Mouse (Mus musculus) midbrain, embryonic 12.5 days (tissue): ENCODE measurements around the gene Ttyh1. TPM values are rescaled to one million over a fixed set of nuclear protein-coding genes. Genes with fewer than 3 reads are reported as not detected.
"Not testable (repeated sequence)": the region's sequence is repeated elsewhere in the genome, so short reads cannot be mapped to it uniquely, and the experiment has no call there.

Experiments used
- ATAC-seq: fragments of 200-750 bp; cut with Nextera tagmentation; 2 replicates; pipeline ENCODE4 v1.8.0; 2017; ENCODE audit warnings: low read depth, moderate TSS enrichment, moderate library complexity; ENCODE audit not compliant: low FRiP score
- H3K27ac ChIP-seq: fragments of 300-500 bp; sonication (generic); replicated peaks from 2 replicates; pipeline ENCODE4 v1.5.1; 2016; ENCODE audit warnings: mild to moderate bottlenecking
- H3K27me3 ChIP-seq: fragments of 300-500 bp; sonication (generic); 2 replicates; pipeline ENCODE4 v1.6.1; 2016; ENCODE audit warnings: mild to moderate bottlenecking
- H3K36me3 ChIP-seq: fragments of 300-500 bp; sonication (generic); 2 replicates; pipeline ENCODE4 v1.6.1; 2016
- H3K4me1 ChIP-seq: fragments of 300-500 bp; sonication (generic); 2 replicates; pipeline ENCODE4 v1.6.1; 2016
- H3K4me2 ChIP-seq: fragments of 300-500 bp; sonication (generic); replicated peaks from 2 replicates; pipeline ENCODE4 v1.6.1; 2016; ENCODE audit warnings: mild to moderate bottlenecking, moderate library complexity
- H3K4me3 ChIP-seq: fragments of 300-500 bp; sonication (generic); 2 replicates; pipeline ENCODE4 v1.5.1; 2016; ENCODE audit warnings: mild to moderate bottlenecking
- H3K9ac ChIP-seq: fragments of 300-500 bp; sonication (generic); replicated peaks from 2 replicates; pipeline ENCODE4 v1.6.1; 2016; ENCODE audit warnings: mild to moderate bottlenecking, moderate library complexity
- H3K9me3 ChIP-seq: fragments of 300-500 bp; sonication (generic); 2 replicates; pipeline ENCODE4 v1.6.1; 2016; ENCODE audit warnings: mild to moderate bottlenecking
- WGBS: fragments of 180-500 bp; shearing (Covaris S2); methylation state at CpG from one replicate; pipeline ENCODE4 v1.1.7; 2016; 5-methylcytosine and 5-hydroxymethylcytosine counted together
- polyA plus RNA-seq: library from polyadenylated mRNA; unstranded; fragments of >200 nt; fragmentation: Nextera tagmentation; extraction: Ambion mirVana; gene quantifications from 2 replicates; pipeline ENCODE4 v1.2.1, GENCODE M21; 2016

Gene Ttyh1
- polyA plus RNA-seq, 1 experiment from 2014 or later, result 79.8 TPM

DNA sequence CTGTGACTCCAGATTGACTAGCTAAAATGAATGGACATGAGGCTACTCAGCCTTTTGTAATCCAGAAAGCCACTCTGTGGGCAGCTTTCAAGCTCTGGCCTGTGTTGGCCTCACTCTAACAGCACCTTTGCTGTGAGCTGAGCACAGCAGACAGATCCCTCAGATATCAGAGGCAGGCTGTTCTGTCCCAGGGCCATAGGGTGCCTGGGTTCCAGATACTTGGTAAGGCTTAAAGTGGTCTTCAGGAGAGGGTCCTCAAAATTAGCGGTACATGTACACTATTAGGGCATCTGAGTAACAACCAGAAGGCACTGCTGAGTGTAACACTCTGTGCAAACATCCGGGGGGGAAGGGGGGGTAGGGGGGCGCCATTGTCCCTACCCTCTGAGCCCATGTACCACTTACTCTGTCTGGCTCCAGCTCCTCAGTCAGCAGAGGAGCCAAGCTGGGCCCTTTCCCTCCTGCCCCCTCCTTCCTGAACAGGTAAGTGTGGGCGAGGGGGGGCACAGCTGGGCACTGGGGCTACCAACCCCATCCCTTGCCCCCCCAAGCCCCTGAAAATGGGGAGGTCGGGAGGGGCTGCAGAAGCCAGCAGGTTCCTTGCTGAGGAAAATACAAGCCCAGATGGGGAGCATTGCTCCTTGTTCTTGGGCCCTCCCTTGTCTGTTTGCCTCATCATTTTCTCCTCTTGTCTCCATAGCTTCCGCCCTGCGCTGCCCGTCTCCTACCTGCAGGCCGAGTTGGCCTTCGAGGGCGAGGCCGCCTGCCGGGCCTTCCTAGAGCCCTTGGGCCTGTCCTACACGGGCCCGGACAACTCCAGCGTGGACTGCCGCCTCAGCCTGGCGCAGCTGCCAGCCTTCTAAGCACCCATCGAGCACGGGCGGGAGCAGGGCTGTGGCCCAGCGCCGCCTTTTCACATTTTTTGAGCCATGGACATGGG is 27.3 kb downstream of the Ttyh1 start:
- Histone ChIP-seq H3K9ac (no peak overlapping the region), H3K4me2 (no peak overlapping the region), H3K4me1 (peaks cover 23% of the 10 kb centered on the region), H3K36me3 (peaks cover 67% of the 10 kb centered on the region), H3K9me3 (no peaks in the 10 kb centered on the region), H3K27ac (no peak overlapping the region), H3K27me3 (peaks cover 16% of the 10 kb centered on the region), H3K4me3 (no peak overlapping the region)
- WGBS, result 92% methylated on average over 23 of the region's 23 CpGs
- ATAC-seq, result no peak

DNA sequence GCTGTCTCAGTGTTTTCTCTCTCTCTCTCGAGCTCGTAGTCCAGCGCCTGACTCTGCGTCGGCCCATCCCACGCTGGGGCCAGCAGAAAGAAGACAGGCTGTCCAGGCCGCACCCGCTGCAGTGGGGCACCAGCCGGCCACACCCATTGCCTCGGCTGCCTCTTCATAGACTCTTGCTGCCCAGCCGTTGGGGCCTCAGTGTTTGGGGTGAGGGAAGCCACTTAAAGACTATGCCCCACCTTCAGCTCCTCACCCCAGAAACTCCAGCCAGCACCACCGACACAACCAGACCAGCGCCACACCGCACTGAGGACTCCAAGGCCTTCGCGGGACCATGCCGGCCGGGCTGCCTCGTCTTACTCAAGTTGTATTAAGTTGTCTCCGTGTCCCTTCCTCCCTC is 28.2 kb downstream of the Ttyh1 start:
- Histone ChIP-seq H3K4me3 (no peak overlapping the region), H3K27ac (no peak overlapping the region), H3K9ac (no peak overlapping the region), H3K9me3 (no peaks in the 10 kb centered on the region), H3K27me3 (peaks cover 25% of the 10 kb centered on the region), H3K36me3 (peaks cover 59% of the 10 kb centered on the region), H3K4me2 (no peak overlapping the region), H3K4me1 (peaks cover 25% of the 10 kb centered on the region)
- ATAC-seq, result no peak
- 89% methylated on average over 18 of the region's 20 CpGs for WGBS

DNA sequence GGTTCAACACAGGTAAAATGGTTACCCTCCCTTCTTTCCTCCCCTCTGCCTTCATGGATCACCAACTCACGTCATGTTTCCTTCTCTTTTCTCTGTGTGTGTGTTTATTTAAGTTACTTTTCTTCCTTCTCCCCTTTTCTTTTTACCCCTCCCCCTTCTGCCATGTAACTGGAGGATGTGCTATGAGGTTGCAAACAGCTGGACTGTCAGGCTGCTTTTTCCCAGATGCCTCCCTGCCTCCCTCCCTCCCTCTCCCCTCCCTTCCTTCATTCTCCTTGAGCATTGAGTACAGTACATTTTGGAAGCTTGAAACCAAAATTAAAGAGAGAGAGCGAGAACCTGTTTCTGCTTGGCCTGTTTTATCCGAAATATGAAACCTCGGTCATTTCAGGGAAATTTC is 28.6 kb downstream of the Ttyh1 start:
- H3K4me3 ChIP-seq, result no peak overlapping the region
- ATAC-seq, result no peak
- H3K9ac ChIP-seq, result no peak overlapping the region
- peaks cover 54% of the 10 kb centered on the region for H3K36me3 ChIP-seq
- WGBS, result 85% methylated on average over 4 of the region's 4 CpGs
- peaks cover 25% of the 10 kb centered on the region for H3K4me1 ChIP-seq
- H3K27ac ChIP-seq, result no peak overlapping the region
- no peaks in the 10 kb centered on the region for H3K9me3 ChIP-seq
- H3K4me2 ChIP-seq, result peak overlapping the region; percentile 89; the same call in 1 of the 2 replicates
- H3K27me3 ChIP-seq, result peaks cover 29% of the 10 kb centered on the region

DNA sequence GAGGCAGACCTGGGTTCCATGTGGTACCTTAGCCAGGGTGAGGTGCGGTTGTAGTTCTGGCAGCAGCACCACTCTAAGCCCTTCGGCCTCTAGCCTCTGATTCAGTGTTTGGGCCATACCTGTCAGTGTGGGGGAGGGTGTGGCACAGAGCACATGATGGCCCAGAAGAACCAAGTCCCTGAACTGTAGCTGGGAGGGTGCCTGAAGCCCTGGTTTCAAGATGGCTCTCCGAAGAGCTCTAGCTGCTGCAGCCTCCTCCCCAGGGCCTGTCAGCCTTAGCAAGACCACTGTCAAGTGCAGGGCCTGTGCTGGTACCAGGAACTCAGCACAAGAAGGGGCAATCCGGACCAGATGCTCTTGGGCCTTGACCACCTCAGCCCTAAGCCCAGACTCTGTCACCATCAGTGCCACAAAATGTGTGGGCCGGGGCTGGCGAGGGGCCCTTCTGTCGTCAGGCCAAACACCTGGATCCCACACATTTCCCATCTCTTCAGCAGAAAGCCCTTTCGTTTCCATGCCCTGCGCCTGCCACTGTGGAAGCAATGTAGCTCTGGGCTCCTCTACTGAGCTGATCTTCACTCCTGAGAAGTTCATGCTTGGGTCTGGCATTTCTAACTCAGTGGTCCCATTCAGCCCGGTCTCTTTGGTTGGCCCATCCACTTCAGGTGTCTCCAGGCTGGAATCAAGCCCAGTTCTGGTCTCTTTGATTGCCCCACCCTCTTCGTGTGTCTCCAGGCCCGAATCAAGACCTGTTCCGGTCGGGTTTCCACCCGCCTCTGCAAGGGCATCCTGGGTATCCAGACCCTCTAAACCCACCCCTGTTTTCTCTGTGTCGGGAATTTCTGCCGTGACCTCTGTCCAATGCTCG is 29.4 kb downstream of the Ttyh1 start:
- H3K4me2 ChIP-seq, result peak overlapping the region; percentile 89
- H3K27me3 ChIP-seq, result peaks cover 31% of the 10 kb centered on the region
- H3K36me3 ChIP-seq, result peaks cover 47% of the 10 kb centered on the region
- H3K4me1 ChIP-seq, result peaks cover 25% of the 10 kb centered on the region
- H3K9ac ChIP-seq, result peak overlapping the region; percentile 76
- 27% methylated on average over 18 of the region's 18 CpGs for WGBS
- ATAC-seq, result peak; percentile 2
- peak overlapping the region; percentile 72 for H3K4me3 ChIP-seq
- H3K27ac ChIP-seq, result peak overlapping the region; percentile 80
- H3K9me3 ChIP-seq, result no peaks in the 10 kb centered on the region

DNA sequence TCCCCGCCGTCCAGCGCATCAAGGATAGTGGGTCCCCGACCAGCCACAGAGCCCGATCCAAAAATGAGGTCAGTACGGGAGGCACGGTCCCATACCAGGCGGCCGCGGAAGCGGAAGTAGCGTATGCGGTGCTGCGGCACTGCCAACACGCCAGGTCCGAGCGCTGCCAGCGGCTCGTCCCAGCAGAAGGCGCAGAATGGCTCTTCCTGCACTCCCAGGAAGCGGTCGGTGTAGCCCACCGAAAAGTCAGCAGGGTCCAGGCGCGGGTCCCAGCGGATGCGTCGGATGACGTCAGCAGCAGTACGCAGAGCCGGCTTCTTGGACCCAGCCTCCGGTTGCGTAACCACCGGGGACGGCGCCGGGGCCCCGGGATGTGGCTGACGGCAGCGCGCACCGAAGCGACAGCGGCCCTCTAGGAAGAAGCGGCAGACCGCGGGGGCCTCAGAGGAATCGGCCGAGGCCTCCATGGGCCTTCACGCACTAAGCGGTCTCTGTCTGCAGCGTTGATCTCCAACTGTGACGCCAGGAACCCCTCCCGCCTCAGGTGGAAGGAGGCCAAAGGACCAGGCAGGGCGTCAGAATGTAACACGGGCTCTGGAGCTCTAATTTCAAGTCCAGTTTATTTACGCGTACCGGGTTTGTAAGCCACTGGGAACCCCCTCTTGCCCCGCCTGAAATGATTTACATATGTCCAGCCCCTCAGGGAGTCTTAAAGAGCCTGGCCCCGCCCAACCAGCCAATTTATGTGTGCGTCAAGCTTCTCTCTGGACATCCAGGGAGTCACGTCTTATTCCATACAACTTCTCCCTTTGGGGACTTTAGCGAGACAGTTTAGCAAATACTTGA is 30.2 kb downstream of the Ttyh1 start:
- peak overlapping the region; percentile 80 for H3K27ac ChIP-seq
- peaks cover 38% of the 10 kb centered on the region for H3K36me3 ChIP-seq
- peaks cover 25% of the 10 kb centered on the region for H3K4me1 ChIP-seq
- under 1% methylated on average over 64 of the region's 64 CpGs for WGBS
- peak overlapping the region; percentile 89 for H3K4me2 ChIP-seq
- peak overlapping the region; percentile 76 for H3K9ac ChIP-seq
- peak overlapping the region; percentile 72 for H3K4me3 ChIP-seq
- no peaks in the 10 kb centered on the region for H3K9me3 ChIP-seq
- peak; percentile 73 for ATAC-seq
- H3K27me3 ChIP-seq, result peaks cover 35% of the 10 kb centered on the region

DNA sequence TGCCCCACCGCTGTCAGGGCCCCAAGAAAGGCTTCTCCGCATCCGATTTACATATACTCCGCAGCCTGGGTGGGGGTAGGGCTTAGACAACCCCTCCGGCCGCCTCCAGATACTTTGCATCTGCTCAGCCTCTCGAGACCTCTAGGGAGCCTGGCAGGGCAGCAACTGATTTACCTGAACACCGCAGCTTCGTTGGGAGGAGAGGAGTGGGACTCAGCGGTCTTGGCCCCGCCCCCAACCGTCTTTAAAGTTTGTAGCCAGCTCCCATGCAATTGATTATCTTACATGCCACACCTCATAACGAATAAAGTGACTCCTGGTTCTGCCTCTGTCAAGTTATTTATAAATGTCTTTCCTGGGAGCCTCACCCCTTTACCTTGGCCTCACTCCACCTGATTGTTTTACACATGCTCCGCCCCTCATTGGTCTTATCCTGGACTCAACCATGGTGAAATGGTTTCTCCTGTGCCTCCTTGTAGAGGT is 30.9 kb downstream of the Ttyh1 start, which contains the start of gene Leng9:
TSS of gene Leng9 (minus strand) at position 316 of the 483 bp plus-strand sequence.
- H3K27me3 ChIP-seq, result peaks cover 35% of the 10 kb centered on the region
- peak within 1 kb of the TSS; percentile 72 for H3K4me3 ChIP-seq
- peak; percentile 45; the same call in 1 of the 2 replicates for ATAC-seq
- H3K9ac ChIP-seq, result peak within 1 kb of the TSS; percentile 76
- peak within 1 kb of the TSS; percentile 80 for H3K27ac ChIP-seq
- peaks cover 32% of the 10 kb centered on the region for H3K36me3 ChIP-seq
- peaks cover 25% of the 10 kb centered on the region for H3K4me1 ChIP-seq
- peak within 1 kb of the TSS; percentile 89 for H3K4me2 ChIP-seq
- 1% methylated on average over 14 of the region's 14 CpGs for WGBS
- no peaks in the 10 kb centered on the region for H3K9me3 ChIP-seq

DNA sequence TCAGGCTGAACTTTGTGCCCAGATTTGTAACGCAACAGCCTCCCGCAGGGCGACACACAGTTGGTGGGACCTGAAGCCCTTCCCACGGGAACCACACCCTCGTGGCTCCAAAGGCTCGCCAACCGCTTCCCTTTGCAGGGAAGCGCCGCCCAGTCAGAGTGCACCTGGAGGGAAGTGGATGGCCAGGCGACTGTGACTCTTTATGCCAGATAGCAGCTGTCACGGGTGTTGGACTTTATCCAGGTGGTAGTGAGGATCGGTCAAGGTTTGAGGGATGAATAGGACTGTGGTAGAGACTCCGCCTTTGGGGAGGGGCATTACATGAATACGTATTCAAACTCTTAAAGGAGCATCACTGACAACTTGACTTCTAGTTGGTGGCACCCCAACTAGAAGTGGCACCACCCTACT is 31.6 kb downstream of the Ttyh1 start:
- H3K9ac ChIP-seq, result no peak overlapping the region
- peaks cover 24% of the 10 kb centered on the region for H3K36me3 ChIP-seq
- H3K27me3 ChIP-seq, result peaks cover 35% of the 10 kb centered on the region
- ATAC-seq, result no peak
- H3K4me1 ChIP-seq, result peaks cover 25% of the 10 kb centered on the region
- peak overlapping the region; percentile 72 for H3K4me3 ChIP-seq
- no peaks in the 10 kb centered on the region for H3K9me3 ChIP-seq
- 7% methylated on average over 14 of the region's 14 CpGs for WGBS
- no peak overlapping the region for H3K27ac ChIP-seq
- H3K4me2 ChIP-seq, result peak overlapping the region; percentile 89

DNA sequence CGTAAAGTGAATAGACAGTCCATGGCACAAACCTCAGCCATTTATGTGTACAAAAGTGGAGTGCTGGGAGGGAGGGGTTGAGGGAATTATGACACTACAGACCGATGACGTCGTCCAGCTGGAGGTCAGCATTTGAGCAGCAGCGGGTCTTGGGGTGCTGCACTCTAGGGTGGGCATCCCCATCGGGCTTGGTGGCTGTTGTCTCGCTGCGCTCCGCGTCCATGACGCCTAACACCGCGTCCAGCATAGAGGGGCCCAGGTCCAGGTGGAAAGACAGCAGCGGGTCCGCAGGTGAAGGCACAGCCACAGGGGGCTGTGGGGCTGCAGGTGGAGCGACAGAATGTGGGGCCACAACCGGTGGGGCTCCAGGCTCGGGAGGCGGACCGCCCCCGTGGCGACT is 32.0 kb downstream of the Ttyh1 start:
- Histone ChIP-seq H3K4me2 (peak overlapping the region; percentile 89), H3K4me1 (peaks cover 25% of the 10 kb centered on the region), H3K27ac (no peak overlapping the region), H3K4me3 (0 out of 2 replicates have a peak overlapping the region, but pooled peaks have one; percentile 72), H3K36me3 (peaks cover 20% of the 10 kb centered on the region), H3K9ac (no peak overlapping the region), H3K27me3 (peaks cover 35% of the 10 kb centered on the region), H3K9me3 (no peaks in the 10 kb centered on the region)
- ATAC-seq, result no peak
- WGBS, result 15% methylated on average over 22 of the region's 22 CpGs

DNA sequence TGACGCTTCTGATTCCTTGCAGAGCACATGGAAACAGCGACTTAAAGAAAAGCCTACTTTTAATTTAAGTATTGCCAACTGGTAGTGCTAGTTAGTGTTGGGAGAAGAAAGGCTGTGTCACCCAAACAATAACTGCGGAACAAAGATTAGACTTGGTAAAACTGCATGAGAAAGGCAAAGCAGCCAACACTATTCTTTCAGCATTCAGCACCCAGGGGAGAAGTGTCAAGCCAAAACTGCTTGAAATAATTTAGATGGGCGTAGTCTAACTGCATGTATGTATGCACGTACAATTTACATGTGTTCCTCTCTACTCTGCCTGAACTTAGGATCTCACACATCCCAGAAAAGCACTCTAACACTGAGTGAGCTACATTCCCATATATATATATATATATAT is 35.1 kb downstream of the Ttyh1 start:
- no peak overlapping the region for H3K27ac ChIP-seq
- H3K9ac ChIP-seq, result no peak overlapping the region
- WGBS, result 76% methylated on average over 5 of the region's 5 CpGs
- H3K27me3 ChIP-seq, result peaks cover 35% of the 10 kb centered on the region
- no peak overlapping the region for H3K4me2 ChIP-seq
- no peaks in the 10 kb centered on the region for H3K9me3 ChIP-seq
- H3K4me1 ChIP-seq, result peaks cover 14% of the 10 kb centered on the region
- no peak overlapping the region for H3K4me3 ChIP-seq
- no peaks in the 10 kb centered on the region for H3K36me3 ChIP-seq
- ATAC-seq, result no peak

DNA sequence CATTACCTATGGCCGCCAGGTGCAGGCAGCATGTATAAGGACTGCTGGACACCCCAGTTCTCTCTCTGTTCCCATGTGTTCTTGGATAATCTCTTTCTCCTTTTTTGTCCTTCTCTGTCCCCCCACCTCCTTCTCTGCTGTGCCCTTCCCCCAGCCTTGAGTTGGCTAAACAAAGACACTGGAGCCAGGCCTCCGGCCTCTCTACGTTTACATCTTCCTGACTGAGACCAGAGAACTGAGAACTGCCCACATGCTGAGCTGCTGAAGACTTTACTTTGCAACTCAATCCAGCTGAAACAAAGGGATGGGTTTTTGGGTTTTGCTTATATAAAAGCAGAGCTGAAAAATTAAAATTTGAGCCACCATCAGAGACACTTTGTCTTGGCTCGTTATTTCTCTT is 35.8 kb downstream of the Ttyh1 start:
- Histone ChIP-seq H3K27me3 (peaks cover 34% of the 10 kb centered on the region), H3K4me3 (no peak overlapping the region), H3K36me3 (no peaks in the 10 kb centered on the region), H3K9me3 (no peaks in the 10 kb centered on the region), H3K4me1 (peaks cover 12% of the 10 kb centered on the region), H3K27ac (no peak overlapping the region), H3K9ac (no peak overlapping the region), H3K4me2 (no peak overlapping the region)
- ATAC-seq, result no peak
- 26% methylated on average over 4 of the region's 4 CpGs for WGBS

DNA sequence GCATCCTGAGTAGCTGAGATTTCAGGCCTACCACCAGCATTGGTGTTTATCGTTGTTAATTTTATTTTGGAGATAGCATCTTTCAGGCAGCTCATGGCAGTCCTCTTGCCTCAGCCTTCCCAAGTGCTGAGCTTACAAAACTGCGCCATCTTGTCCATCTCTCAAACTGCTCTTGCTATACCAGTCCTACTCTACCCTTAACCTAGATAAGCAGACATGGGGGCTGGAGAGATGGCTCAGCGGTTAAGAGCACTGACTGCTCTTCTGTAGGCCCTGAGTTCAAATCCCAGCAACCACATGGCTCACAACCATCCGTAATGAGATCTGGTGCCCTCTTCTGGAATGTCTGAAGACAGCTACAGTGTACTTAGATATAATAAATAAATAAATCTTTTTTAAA is 42.4 kb downstream of the Ttyh1 start:
- H3K4me3 ChIP-seq, ATAC-seq, H3K4me2 ChIP-seq, H3K27ac ChIP-seq, H3K9me3 ChIP-seq, H3K27me3 ChIP-seq, H3K9ac ChIP-seq, H3K36me3 ChIP-seq: not testable (repeated sequence)
- 94% methylated on average over 4 of the region's 4 CpGs for WGBS
- peaks cover 16% of the 10 kb centered on the region for H3K4me1 ChIP-seq
